Mouse (Mus musculus) myocyte (in vitro differentiated cells): ENCODE measurements around the gene Scn2a.

ENCODE experiments used
- CEBPB ChIP-seq: IDR thresholded peaks from 2 replicates; pipeline ENCODE4 v1.6.1; 2011; ENCODE audit warnings: mild to moderate bottlenecking, moderate library complexity; ENCODE audit not compliant: poor library complexity, insufficient read depth, severe bottlenecking
- E2F4 ChIP-seq: IDR thresholded peaks from one replicate; pipeline ENCODE4 v1.6.1; 2011; ENCODE audit warnings: mild to moderate bottlenecking, control low read depth, moderate library complexity; ENCODE audit not compliant: insufficient read depth
- MAX ChIP-seq: IDR thresholded peaks from one replicate; pipeline ENCODE4 v1.6.1; 2011; ENCODE audit warnings: low read depth, mild to moderate bottlenecking, control low read depth
- MYOD1 ChIP-seq, 3 experiments: IDR thresholded peaks; one replicate each; pipeline ENCODE4 v1.6.1; 2011; ENCODE audit warnings: control low read depth in 2 of 3, low read depth in 2 of 3, mild to moderate bottlenecking in 2 of 3, moderate library complexity in 1 of 3; ENCODE audit not compliant: insufficient read length in 2 of 3, control insufficient read depth in 1 of 3
- POLR2A ChIP-seq: IDR thresholded peaks from one replicate; pipeline ENCODE4 v1.6.1; 2011; ENCODE audit warnings: low read depth, mild to moderate bottlenecking, control low read depth, moderate library complexity; ENCODE audit not compliant: insufficient read length
- POLR2AphosphoS2 ChIP-seq: IDR thresholded peaks from one replicate; pipeline ENCODE4 v1.6.1; 2011; ENCODE audit warnings: low read depth, control low read depth; ENCODE audit not compliant: insufficient read length
- REST ChIP-seq: IDR thresholded peaks from one replicate; pipeline ENCODE4 v1.6.1; 2011; ENCODE audit warnings: mild to moderate bottlenecking, control low read depth, moderate library complexity; ENCODE audit not compliant: insufficient read depth, insufficient read length
- SRF ChIP-seq: IDR thresholded peaks from one replicate; pipeline ENCODE4 v1.6.1; 2011; ENCODE audit warnings: low read depth; ENCODE audit not compliant: control insufficient read depth, insufficient read length
- TCF12 ChIP-seq: IDR thresholded peaks from one replicate; pipeline ENCODE4 v1.6.1; 2011; ENCODE audit warnings: mild to moderate bottlenecking, control low read depth; ENCODE audit not compliant: poor library complexity, insufficient read depth, severe bottlenecking
- TCF3 ChIP-seq: IDR thresholded peaks from one replicate; pipeline ENCODE4 v1.6.1; 2011; ENCODE audit warnings: low read depth, control low read depth; ENCODE audit not compliant: insufficient read length
- USF1 ChIP-seq: IDR thresholded peaks from one replicate; pipeline ENCODE4 v1.6.1; 2011; ENCODE audit warnings: low read depth, mild to moderate bottlenecking, control low read depth, moderate library complexity

DNA sequence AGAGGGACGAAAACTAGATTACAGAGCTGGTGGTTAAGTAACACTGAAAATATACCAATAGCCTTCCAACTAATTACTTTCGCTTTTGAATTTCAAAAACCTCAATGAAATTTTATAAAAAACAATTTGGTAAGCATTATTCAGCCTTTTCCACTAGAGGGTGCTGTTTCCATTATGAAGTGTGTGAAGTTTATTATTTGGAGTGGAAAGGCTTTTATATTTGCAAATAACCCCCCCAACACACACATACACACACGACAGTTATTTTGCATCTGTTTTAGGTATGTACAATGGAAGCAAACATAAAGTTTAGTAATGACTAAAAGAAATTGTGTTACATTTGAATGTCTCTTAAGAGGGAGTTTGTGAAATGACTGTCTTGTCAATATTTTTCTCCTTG lies 171.9 kb downstream of the Scn2a start:
- no peak for TF ChIP-seq TCF12
- TF ChIP-seq POLR2A, result no peak
- TF ChIP-seq MAX, result no peak
- no peak for TF ChIP-seq POLR2AphosphoS2
- TF ChIP-seq TCF3, result no peak
- no peak for TF ChIP-seq USF1
- TF ChIP-seq SRF, result no peak
- TF ChIP-seq MYOD1 (IDR thresholded peaks at IDR 0.05; ENCODE audit: control insufficient read depth in 1 of 3, insufficient read length in 2 of 3, low read depth in 2 of 3), result no peak
- no peak for TF ChIP-seq E2F4
- no peak for TF ChIP-seq CEBPB
- TF ChIP-seq REST, result no peak
